Mouse (Mus musculus): ENCODE measurements around the gene Ndn.

Ndn gene

DNA sequence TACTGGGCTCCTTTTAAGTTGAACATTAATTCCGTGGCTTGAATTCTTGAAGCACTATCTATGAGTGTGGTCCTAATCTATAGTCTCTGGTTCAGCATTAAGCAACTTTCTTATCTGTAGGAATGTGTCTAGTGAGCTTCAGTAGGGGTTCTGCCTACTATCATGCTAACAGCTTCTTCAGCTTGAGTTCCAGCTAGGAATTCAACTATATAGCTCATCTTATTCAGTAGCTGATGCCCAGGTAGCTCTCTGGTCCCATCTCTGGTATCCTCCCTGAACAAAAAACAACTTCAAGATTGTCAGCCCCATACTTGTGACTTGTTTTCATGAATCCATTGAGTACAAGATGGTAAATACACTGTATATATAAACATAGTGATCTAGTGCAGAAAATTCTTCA lies at the start of gene Ndn:
Gene Ndn (plus strand): TSS at position 301 of the 400 bp plus-strand sequence.
- no peak for DNase-seq (ENCODE audit: low spot score in 2 of 2)

GRCm38 (mm10) chr7:62302451-62302850 lies 43.9 kb upstream of the Ndn start:
- DNase-seq (ENCODE audit: low spot score in 2 of 2) = no peak

DNA sequence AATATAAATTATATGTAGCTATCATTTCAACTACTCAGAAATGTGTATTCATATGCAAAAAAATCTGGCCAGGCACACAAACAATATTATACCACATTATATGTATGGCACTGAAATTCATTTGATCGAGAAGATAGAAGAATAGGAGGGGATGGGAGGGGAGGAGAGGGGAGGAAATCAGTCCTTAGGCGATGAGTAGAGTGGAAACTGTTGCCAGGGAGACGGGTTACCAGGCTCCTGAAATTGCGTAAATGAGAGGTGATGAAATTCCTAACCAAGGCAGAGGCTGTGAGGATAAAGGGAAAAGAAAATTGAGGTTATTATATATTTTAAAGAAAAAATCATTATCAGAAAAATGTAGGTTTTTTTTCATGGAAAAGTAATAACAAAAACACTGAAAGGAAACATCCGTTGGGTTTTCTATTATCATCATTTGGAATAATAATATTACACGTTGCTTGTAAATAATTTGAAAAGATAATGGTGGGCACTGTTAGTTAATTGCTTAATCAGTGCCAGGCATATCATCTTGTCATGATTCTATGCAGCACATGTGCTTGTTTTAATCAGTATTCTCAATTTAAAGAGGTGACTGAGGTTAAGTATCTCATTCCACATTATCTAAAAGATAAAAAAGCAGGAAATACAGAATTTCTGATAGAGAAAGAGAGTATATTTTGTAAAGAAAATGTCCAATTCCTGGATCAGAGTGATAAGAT lies 39.3 kb upstream of the Ndn start:
- no peak for DNase-seq (ENCODE audit: low spot score in 2 of 2)

GRCm38 (mm10) chr7:62316793-62317192 lies 29.6 kb upstream of the Ndn start:
- DNase-seq (ENCODE audit: low spot score in 2 of 2) = no peak

GRCm38 (mm10) chr7:62345411-62345810 lies 958 bp upstream of the Ndn start:
- no peak for DNase-seq (ENCODE audit: low spot score in 2 of 2)

- peak; percentile 49 to 65 for DNase-seq (ENCODE audit: low spot score in 2 of 2)
These were observed 1.9 kb downstream of the Ndn start for GRCm38 (mm10) chr7:62348106-62348803.

- DNase-seq (ENCODE audit: low spot score in 2 of 2) = peak; percentile 5
These were observed 2.4 kb downstream of the Ndn start for GRCm38 (mm10) chr7:62348804-62349190.

GRCm38 (mm10) chr7:62351266-62351665 lies 4.9 kb downstream of the Ndn start:
- DNase-seq (ENCODE audit: low spot score in 2 of 2) = no peak

DNA sequence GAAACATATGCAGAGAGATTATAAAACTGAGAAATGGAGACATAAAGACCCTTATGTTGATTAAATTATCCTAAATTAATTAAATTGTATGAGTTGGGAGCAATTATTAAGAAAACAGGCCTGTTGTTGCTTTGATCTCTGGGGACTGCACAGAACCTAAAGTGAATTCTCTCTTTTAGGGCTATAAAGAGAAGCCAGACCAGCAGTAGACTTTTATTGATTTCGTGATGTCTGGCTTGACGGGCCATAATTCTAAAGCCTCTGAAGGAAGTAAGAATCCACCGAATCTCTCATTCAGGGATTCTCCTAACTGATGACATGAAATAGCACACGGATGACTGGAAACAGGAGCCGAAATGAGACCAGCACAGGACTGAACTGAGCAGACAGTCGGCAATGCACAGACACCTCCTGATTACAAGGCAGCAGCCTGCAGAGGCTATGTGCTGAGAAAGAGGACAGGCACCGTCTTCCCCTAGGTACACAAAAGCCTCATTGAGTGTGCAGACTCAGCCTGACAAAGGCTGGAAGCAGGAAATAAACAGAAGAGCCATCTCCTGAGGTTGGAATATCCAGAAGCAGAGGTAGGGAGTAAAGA lies 18.8 kb downstream of the Ndn start:
- no peak for DNase-seq (ENCODE audit: low spot score in 2 of 2)

DNA sequence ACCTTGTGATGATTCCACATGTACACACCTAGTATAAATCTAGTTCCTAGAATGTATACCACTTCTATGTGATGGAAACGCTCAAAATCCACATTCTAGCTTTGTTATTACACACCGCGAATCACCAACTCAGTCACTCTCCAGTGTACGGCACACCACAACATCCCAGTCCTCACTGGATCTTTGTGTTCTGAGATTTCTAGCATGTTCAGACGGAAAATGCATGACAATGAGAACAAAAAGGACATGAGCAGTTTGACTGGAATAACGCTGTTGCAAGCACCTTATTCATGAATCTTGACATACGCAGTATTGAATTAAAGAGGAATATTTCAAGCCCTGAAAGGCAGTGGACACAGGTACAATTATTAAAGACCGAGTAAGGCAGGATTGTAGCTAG lies 20.4 kb downstream of the Ndn start:
- DNase-seq (ENCODE audit: low spot score in 2 of 2) = no peak

GRCm38 (mm10) chr7:62375658-62376057 lies 29.3 kb downstream of the Ndn start:
- DNase-seq (ENCODE audit: low spot score in 2 of 2) = no peak

DNA sequence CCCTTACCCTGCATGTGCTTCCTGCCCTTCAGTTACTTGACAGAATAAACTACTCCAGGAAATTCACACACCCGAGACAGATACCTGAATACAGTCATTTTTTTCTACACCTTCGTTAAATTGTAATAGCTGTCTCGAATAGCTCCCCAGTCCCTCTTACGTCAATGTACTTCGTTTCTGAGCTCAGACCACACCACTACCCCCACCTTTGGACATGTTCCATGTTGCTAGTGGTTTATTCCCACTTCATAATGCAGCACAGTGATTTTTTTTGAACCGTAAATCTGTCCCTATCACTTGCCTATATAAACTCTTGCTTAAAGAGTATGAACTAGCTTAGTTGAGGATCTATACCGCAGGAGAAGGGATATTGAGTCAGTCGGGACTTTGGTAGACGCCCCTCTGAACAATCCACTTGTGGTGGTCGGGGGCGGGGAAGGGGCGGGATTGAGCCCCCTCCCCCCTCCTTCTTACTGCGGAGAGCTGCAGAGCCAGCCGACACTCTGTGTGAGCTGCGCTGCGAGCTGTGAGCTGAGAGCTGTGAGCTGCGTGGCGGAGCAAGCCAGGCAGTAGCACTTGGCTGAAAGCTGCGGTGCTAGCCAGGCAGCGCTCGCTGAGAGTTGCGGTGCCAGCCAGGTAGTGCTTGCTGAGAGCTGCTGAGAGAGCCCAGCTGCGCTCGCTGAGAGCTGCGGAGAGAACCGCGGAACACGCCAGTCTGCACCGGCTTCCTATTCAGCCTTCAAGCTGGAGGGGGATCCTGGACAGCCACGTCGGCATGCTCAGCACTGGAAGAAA lies 30.3 kb downstream of the Ndn start, which contains the start of gene Magel2:
Gene Magel2 (plus strand): TSS at position 501 of the 795 bp plus-strand sequence.
- DNase-seq (ENCODE audit: low spot score in 2 of 2) = no peak

GRCm38 (mm10) chr7:62377313-62377712 lies 30.9 kb downstream of the Ndn start:
- no peak for DNase-seq (ENCODE audit: low spot score in 2 of 2)

DNA sequence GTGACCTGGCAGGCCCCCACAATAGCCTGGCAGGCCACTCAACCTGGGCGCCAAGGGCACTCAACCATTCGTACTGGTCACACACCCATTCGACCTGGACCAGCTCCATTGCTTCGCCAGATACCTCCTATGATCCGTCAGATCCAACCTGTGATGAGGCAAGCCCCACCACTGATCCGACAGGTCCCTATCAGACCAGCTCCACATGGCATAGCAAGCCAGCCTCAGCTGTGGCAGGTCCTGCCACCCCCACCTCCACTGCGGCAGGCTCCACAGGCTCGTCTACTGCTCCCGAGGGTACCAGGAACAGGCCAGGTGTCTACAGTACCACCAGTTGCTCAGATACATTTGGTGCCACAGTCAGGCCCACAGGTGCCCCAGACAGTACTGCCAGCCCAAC lies 32.2 kb downstream of the Ndn start:
- no peak for DNase-seq (ENCODE audit: low spot score in 2 of 2)

DNA sequence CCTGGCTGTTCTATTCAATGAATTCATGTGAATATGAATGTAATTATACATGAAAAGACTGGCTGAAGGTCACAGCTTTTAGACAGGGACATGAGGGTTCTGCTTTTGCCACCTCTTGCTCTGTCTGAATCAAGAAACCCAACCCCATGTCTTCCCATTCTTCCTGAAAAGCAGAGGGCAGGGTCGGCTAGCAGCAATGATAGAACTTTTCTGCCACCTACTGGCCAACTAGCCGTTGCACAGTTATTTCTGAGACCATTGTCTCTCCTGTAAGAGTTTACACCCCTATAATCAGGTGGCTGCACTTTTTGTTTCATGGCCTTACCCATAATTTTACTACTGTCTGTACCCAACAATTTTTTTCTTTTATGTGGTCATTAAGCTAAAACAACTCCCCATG lies 36.0 kb downstream of the Ndn start:
- DNase-seq (ENCODE audit: low spot score in 2 of 2) = no peak

GRCm38 (mm10) chr7:62388291-62388690 lies 41.9 kb downstream of the Ndn start:
- DNase-seq (ENCODE audit: low spot score in 2 of 2) = no peak

- no peak for DNase-seq (ENCODE audit: low spot score in 2 of 2)
These were observed 45.8 kb downstream of the Ndn start for GRCm38 (mm10) chr7:62392202-62392601.

Data from frontal cortex, postnatal 25 days (tissue).